26 mouse cellular contexts compared by ENCODE assay signal in genomic region chr2:44970087-44970646, GRCm38 (mm10). TPM values are rescaled to one million over a fixed set of nuclear protein-coding genes. Genes with fewer than 3 reads are reported as not detected.
DNase-seq lines count a peak whose midpoint lies in the region; ATAC-seq lines count a peak whose summit lies in the region.
"Had no signal": no experiment of that assay in that cellular context is flagged by ENCODE, and none has a peak within 500 bp of the region (broad histone marks: within the 10 kb centered on the region; RNA-seq: fewer than 3 reads in every experiment).

No protein-coding gene starts in this region.

- peaks cover 5% of the 10 kb centered on the region; the same call in 1 of the 2 replicates for H3K9me3 ChIP-seq in midbrain, embryonic 11.5 days (ENCODE audit: control insufficient read depth, low read length)
- H3K9me3 ChIP-seq in midbrain, embryonic 16.5 days (replicated peaks; ENCODE audit: control insufficient read depth, low read length, poor library complexity, severe bottlenecking), result no peaks in the 10 kb centered on the region
- no peaks in the 10 kb centered on the region for H3K9me3 ChIP-seq in liver, embryonic 13.5 days (replicated peaks)
- no peaks in the 10 kb centered on the region for H3K9me3 ChIP-seq in heart, embryonic 10.5 days
- H3K9me3 ChIP-seq: embryonic facial prominence, embryonic 15.5 days; forebrain, embryonic 15.5 days; heart, embryonic 15.5 days; intestine, embryonic 15.5 days; kidney, embryonic 15.5 days; limb, embryonic 15.5 days; midbrain, embryonic 13.5 days; neural tube, embryonic 12.5 days had no signal

- H3K4me3 ChIP-seq in midbrain, embryonic 11.5 days (ENCODE audit: low read depth, low read length), result no peak overlapping the region
- no peak overlapping the region for H3K4me3 ChIP-seq in midbrain, embryonic 16.5 days (ENCODE audit: low read depth, low read length)
- no peak overlapping the region for H3K4me3 ChIP-seq in liver, embryonic 13.5 days (replicated peaks)
- H3K4me3 ChIP-seq in heart, embryonic 10.5 days, result no peak overlapping the region
- H3K4me3 ChIP-seq: embryonic facial prominence, embryonic 15.5 days; forebrain, embryonic 15.5 days; heart, embryonic 15.5 days; intestine, embryonic 15.5 days; kidney, embryonic 15.5 days; limb, embryonic 15.5 days; midbrain, embryonic 13.5 days; neural tube, embryonic 12.5 days had no signal

- H3K36me3 ChIP-seq in midbrain, embryonic 11.5 days (ENCODE audit: control insufficient read depth, insufficient read depth, low read length), result no peaks in the 10 kb centered on the region
- H3K36me3 ChIP-seq in midbrain, embryonic 16.5 days (ENCODE audit: control insufficient read depth, insufficient read depth, low read length), result no peaks in the 10 kb centered on the region
- H3K36me3 ChIP-seq in liver, embryonic 13.5 days, result no peaks in the 10 kb centered on the region
- H3K36me3 ChIP-seq in heart, embryonic 10.5 days, result no peaks in the 10 kb centered on the region
- H3K36me3 ChIP-seq: embryonic facial prominence, embryonic 15.5 days; forebrain, embryonic 15.5 days; heart, embryonic 15.5 days; intestine, embryonic 15.5 days; kidney, embryonic 15.5 days; limb, embryonic 15.5 days; midbrain, embryonic 13.5 days; neural tube, embryonic 12.5 days had no signal

- H3K27ac ChIP-seq in midbrain, embryonic 11.5 days (ENCODE audit: low read depth, low read length), result no peak overlapping the region
- H3K27ac ChIP-seq in midbrain, embryonic 16.5 days (ENCODE audit: low read length), result no peak overlapping the region
- peak overlapping the region; percentile 73 for H3K27ac ChIP-seq in liver, embryonic 13.5 days
- no peak overlapping the region for H3K27ac ChIP-seq in heart, embryonic 10.5 days
- H3K27ac ChIP-seq: embryonic facial prominence, embryonic 15.5 days; forebrain, embryonic 15.5 days; heart, embryonic 15.5 days; intestine, embryonic 15.5 days; kidney, embryonic 15.5 days; limb, embryonic 15.5 days; midbrain, embryonic 13.5 days; neural tube, embryonic 12.5 days had no signal

- H3K27me3 ChIP-seq in midbrain, embryonic 11.5 days (ENCODE audit: control insufficient read depth, insufficient read depth, low read length), result no peaks in the 10 kb centered on the region
- H3K27me3 ChIP-seq in midbrain, embryonic 16.5 days (ENCODE audit: control insufficient read depth, insufficient read depth, low read depth, low read length), result no peaks in the 10 kb centered on the region
- H3K27me3 ChIP-seq in liver, embryonic 13.5 days, result no peaks in the 10 kb centered on the region
- no peaks in the 10 kb centered on the region for H3K27me3 ChIP-seq in heart, embryonic 10.5 days (ENCODE audit: insufficient read depth, poor library complexity, severe bottlenecking)
- H3K27me3 ChIP-seq: embryonic facial prominence, embryonic 15.5 days; forebrain, embryonic 15.5 days; heart, embryonic 15.5 days; intestine, embryonic 15.5 days; kidney, embryonic 15.5 days; limb, embryonic 15.5 days; midbrain, embryonic 13.5 days; neural tube, embryonic 12.5 days had no signal

- DNase-seq in midbrain, embryonic 11.5 days (ENCODE audit: low spot score, missing footprints), result peak; percentile 56
- DNase-seq in brain, adult 2 months (ENCODE audit: low read depth, low spot score), result peak; percentile 35
- DNase-seq in liver, embryonic 13.5 days, result no peak
- DNase-seq in T-cell, adult 2 months (ENCODE audit: low spot score), result no peak
- no peak for DNase-seq in cerebellum, postnatal 36 days
- no peak for DNase-seq in heart, embryonic 10.5 days (ENCODE audit: low spot score)
- DNase-seq: cerebellum, adult 8-10 months; gastrocnemius, postnatal 25 days; heart, adult 18-20 months; kidney, postnatal 4 days; left cerebral cortex, postnatal 4 days; lung, postnatal 4 days; retina, postnatal 1 day; right cerebral cortex, postnatal 25 days; spleen, adult 18-20 months had no signal

- no peak for ATAC-seq in midbrain, embryonic 11.5 days (ENCODE audit: low FRiP score)
- ATAC-seq in midbrain, embryonic 16.5 days, result no peak
- peak; percentile 66 for ATAC-seq in liver, embryonic 13.5 days (ENCODE audit: low read depth)
- ATAC-seq in megakaryocyte-erythroid progenitor cell, adult 5-6 weeks (replicated peaks; ENCODE audit: low FRiP score, low TSS enrichment, poor library complexity, severe bottlenecking), result peak; percentile 79
- ATAC-seq: forebrain, embryonic 15.5 days; hindbrain, embryonic 16.5 days; intestine, embryonic 15.5 days; midbrain, embryonic 13.5 days had no signal

- no peaks in the 10 kb centered on the region for H3K4me1 ChIP-seq in midbrain, embryonic 11.5 days (ENCODE audit: control insufficient read depth, insufficient read depth, low read length)
- H3K4me1 ChIP-seq in midbrain, embryonic 16.5 days (ENCODE audit: control insufficient read depth, insufficient read depth, low read length), result no peaks in the 10 kb centered on the region
- peaks cover 47% of the 10 kb centered on the region for H3K4me1 ChIP-seq in liver, embryonic 13.5 days (replicated peaks)
- no peaks in the 10 kb centered on the region for H3K4me1 ChIP-seq in heart, embryonic 10.5 days
- H3K4me1 ChIP-seq: embryonic facial prominence, embryonic 15.5 days; forebrain, embryonic 15.5 days; heart, embryonic 15.5 days; intestine, embryonic 15.5 days; limb, embryonic 15.5 days; midbrain, embryonic 13.5 days; neural tube, embryonic 12.5 days had no signal

- H3K4me2 ChIP-seq in midbrain, embryonic 11.5 days, result no peak overlapping the region
- no peak overlapping the region for H3K4me2 ChIP-seq in midbrain, embryonic 16.5 days (ENCODE audit: low read length)
- H3K4me2 ChIP-seq in liver, embryonic 13.5 days, result peak overlapping the region; percentile 22; the same call in 1 of the 2 replicates
- H3K4me2 ChIP-seq: embryonic facial prominence, embryonic 15.5 days; forebrain, embryonic 15.5 days; heart, embryonic 15.5 days; intestine, embryonic 15.5 days; kidney, embryonic 15.5 days; limb, embryonic 15.5 days; midbrain, embryonic 13.5 days; neural tube, embryonic 12.5 days had no signal

- WGBS in midbrain, embryonic 11.5 days, result 88% methylated on average over 6 of the region's 6 CpGs
- WGBS in midbrain, embryonic 16.5 days, result 92% methylated on average over 6 of the region's 6 CpGs
- 36% methylated on average over 6 of the region's 6 CpGs for WGBS in liver, embryonic 13.5 days (ENCODE audit: insufficient replicate concordance)
- 83% methylated on average over 6 of the region's 6 CpGs for WGBS in heart, embryonic 10.5 days

- no peak overlapping the region for H3K9ac ChIP-seq in midbrain, embryonic 11.5 days (ENCODE audit: low read length)
- no peak overlapping the region for H3K9ac ChIP-seq in midbrain, embryonic 16.5 days (ENCODE audit: low read depth, low read length)
- no peak overlapping the region for H3K9ac ChIP-seq in liver, embryonic 13.5 days
- H3K9ac ChIP-seq: embryonic facial prominence, embryonic 15.5 days; forebrain, embryonic 15.5 days; heart, embryonic 15.5 days; intestine, embryonic 15.5 days; kidney, embryonic 15.5 days; limb, embryonic 15.5 days; midbrain, embryonic 13.5 days; neural tube, embryonic 12.5 days had no signal

RNA-seq across cellular contexts. Expression of gene Gtdc1, which starts 42.7 kb away (rescaled TPM):
- 13.4 and 15.8 TPM in 2 replicates for polyA plus RNA-seq in midbrain, embryonic 11.5 days (2014; fragmentation: Nextera tagmentation; extraction: Ambion mirVana)
- polyA plus RNA-seq in midbrain, embryonic 16.5 days (2015; fragmentation: Nextera tagmentation; extraction: Ambion mirVana), result 16.6 and 17.4 TPM in 2 replicates
- polyA plus RNA-seq in liver, embryonic 13.5 days (2015; fragmentation: Nextera tagmentation; extraction: Ambion mirVana), result 3.4 and 5.5 TPM in 2 replicates
- total RNA-seq in megakaryocyte-erythroid progenitor cell, adult 5-6 weeks (2014; fragmentation: Nextera tagmentation), result 15.8 and 22.0 TPM in 2 replicates
- total RNA-seq in megakaryocyte-erythroid progenitor cell, adult 5-6 weeks (2017), result 15.8 and 23.0 TPM in 2 replicates
- 10.5 and 10.7 TPM in 2 replicates for polyA plus RNA-seq in heart, embryonic 10.5 days (2016; fragmentation: Nextera tagmentation; extraction: Ambion mirVana)

Comparison
In these comparisons a context has a peak if more than half of its experiments do, and no peak if none do; other contexts are left out.
1. ATAC-seq: peak in liver, embryonic 13.5 days (single experiment) and megakaryocyte-erythroid progenitor cell, adult 5-6 weeks (single experiment); none in midbrain, embryonic 11.5 days (single experiment) and midbrain, embryonic 16.5 days (single experiment).
2. DNase-seq: peak in midbrain, embryonic 11.5 days (single experiment) and brain, adult 2 months (single experiment); none in liver, embryonic 13.5 days (single experiment), T-cell, adult 2 months (single experiment), cerebellum, postnatal 36 days (0 of 2) and heart, embryonic 10.5 days (single experiment).